Mouse (Mus musculus) spleen, adult 2 months (tissue): ENCODE measurements around the gene 2310034G01Rik. TPM values are rescaled to one million over a fixed set of nuclear protein-coding genes. Genes with fewer than 3 reads are reported as not detected.

ENCODE experiments used
- DNase-seq, 2 experiments: peaks; one replicate each; pipeline versions ENCODE4 v3.0.0 to v3.0.0-alpha.2; 2012 to 2021; ENCODE audit warnings: low spot score in 2 of 2, low read depth in 1 of 2
- H3K27ac ChIP-seq: fragments of 200-500 bp; 2 replicates; pipeline ENCODE4 v1.5.1; 2012; ENCODE audit warnings: low read length, inconsistent platforms; ENCODE audit not compliant: insufficient read depth
- H3K27me3 ChIP-seq: fragments of 200-500 bp; 2 replicates; pipeline ENCODE4 v1.6.1; 2012; ENCODE audit warnings: mild to moderate bottlenecking, moderate library complexity, low read length, inconsistent platforms; ENCODE audit not compliant: control insufficient read depth, insufficient read depth
- H3K36me3 ChIP-seq: fragments of 200-500 bp; 2 replicates; pipeline ENCODE4 v1.6.1; 2012; ENCODE audit warnings: mild to moderate bottlenecking, low read length, inconsistent platforms; ENCODE audit not compliant: control insufficient read depth, insufficient read depth
- H3K4me1 ChIP-seq: fragments of 200-500 bp; 2 replicates; pipeline ENCODE4 v1.6.1; 2011; ENCODE audit warnings: inconsistent platforms; ENCODE audit not compliant: control insufficient read depth, insufficient read depth, insufficient read length
- H3K4me3 ChIP-seq: fragments of 200-500 bp; 2 replicates; pipeline ENCODE4 v1.5.1; 2011; ENCODE audit warnings: mild to moderate bottlenecking, inconsistent platforms; ENCODE audit not compliant: insufficient read depth, insufficient read length; ENCODE audit errors: extremely low read depth
- CTCF ChIP-seq: fragments of 200-500 bp; IDR thresholded peaks from 2 replicates; pipeline ENCODE4 v1.5.1; 2011; ENCODE audit warnings: mild to moderate bottlenecking, inconsistent platforms; ENCODE audit not compliant: insufficient read depth, insufficient read length, insufficient replicate concordance; ENCODE audit errors: extremely low read depth
- POLR2A ChIP-seq: fragments of 200-500 bp; IDR thresholded peaks from 2 replicates; pipeline ENCODE4 v1.6.1; 2011; ENCODE audit warnings: low read depth, low read length, inconsistent platforms
- WGBS: fragments of 180-500 bp; shearing (Covaris S2); methylation state at CpG from one replicate; pipeline ENCODE4 v1.1.7; 2018; 5-methylcytosine and 5-hydroxymethylcytosine counted together
- polyA plus RNA-seq: library from polyadenylated mRNA; depleted of rRNA; stranded (reverse); fragments of >200 nt; gene quantifications from 2 replicates; pipeline ENCODE4 v1.2.3, GENCODE M21; 2012

2310034G01Rik gene
- polyA plus RNA-seq, 1 experiment, result 0.16 TPM

GRCm38 (mm10) chr19:46395109-46396009 is 45.3 kb upstream of the 2310034G01Rik start, which contains the start of gene Actr1a:
TSS of gene Actr1a (minus strand) at chr19:46395748.
- Histone ChIP-seq H3K4me3 (peak within 1 kb of the TSS; percentile 88), H3K27ac (peak within 1 kb of the TSS; percentile 65), H3K36me3 (no peaks in the 10 kb centered on the region), H3K27me3 (no peaks in the 10 kb centered on the region), H3K4me1 (peaks cover 7% of the 10 kb centered on the region; the same call in 1 of the 2 replicates)
- WGBS, result under 1% methylated on average over 51 of the region's 51 CpGs
- peak; percentile 95 to 99 for DNase-seq
- TF ChIP-seq POLR2A, result peak; percentile 56; the same call in 1 of the 2 replicates
- TF ChIP-seq CTCF, result no peak

GRCm38 (mm10) chr19:46394712-46395108 is 44.6 kb upstream of the 2310034G01Rik start:
- Histone ChIP-seq H3K27ac (no peak overlapping the region), H3K36me3 (no peaks in the 10 kb centered on the region), H3K27me3 (no peaks in the 10 kb centered on the region), H3K4me3 (peak overlapping the region; percentile 56), H3K4me1 (peaks cover 7% of the 10 kb centered on the region; the same call in 1 of the 2 replicates)
- no peak for DNase-seq
- 3% methylated on average over 10 of the region's 10 CpGs for WGBS
- TF ChIP-seq POLR2A (no peak), CTCF (no peak)

GRCm38 (mm10) chr19:46392018-46392417 is 41.9 kb upstream of the 2310034G01Rik start:
- TF ChIP-seq CTCF, result peak; percentile 13; the same call in 1 of the 2 replicates
- no peak for TF ChIP-seq POLR2A
- Histone ChIP-seq H3K27ac (no peak overlapping the region), H3K4me1 (peaks cover 2% of the 10 kb centered on the region; the same call in 1 of the 2 replicates), H3K36me3 (peaks cover 2% of the 10 kb centered on the region; the same call in 1 of the 2 replicates), H3K4me3 (no peak overlapping the region), H3K27me3 (no peaks in the 10 kb centered on the region)
- peak in 1 of 2 experiments; percentile 37 for DNase-seq
- WGBS, result 37% methylated on average over 4 of the region's 4 CpGs

- Histone ChIP-seq H3K36me3 (peaks cover 5% of the 10 kb centered on the region), H3K27ac (no peak overlapping the region), H3K4me1 (peaks cover 2% of the 10 kb centered on the region; the same call in 1 of the 2 replicates), H3K27me3 (no peaks in the 10 kb centered on the region), H3K4me3 (no peak overlapping the region)
- 90% methylated on average over 5 of the region's 5 CpGs for WGBS
- DNase-seq, result no peak
- TF ChIP-seq CTCF, result no peak; the same call in 1 of the 2 replicates
- TF ChIP-seq POLR2A, result no peak
Observed at GRCm38 (mm10) chr19:46389872-46390271, 39.8 kb upstream of the 2310034G01Rik start.

GRCm38 (mm10) chr19:46382275-46382674 is 32.2 kb upstream of the 2310034G01Rik start:
- TF ChIP-seq POLR2A (no peak), CTCF (no peak)
- Histone ChIP-seq H3K36me3 (peaks cover 67% of the 10 kb centered on the region), H3K4me3 (no peak overlapping the region), H3K27me3 (no peaks in the 10 kb centered on the region), H3K27ac (no peak overlapping the region), H3K4me1 (no peaks in the 10 kb centered on the region)
- WGBS, result 95% methylated on average over 9 of the region's 9 CpGs
- DNase-seq, result no peak

GRCm38 (mm10) chr19:46375891-46376290 is 25.8 kb upstream of the 2310034G01Rik start:
- whole genome bisulfite sequencing, result 83% methylated on average over 4 of the region's 4 CpGs
- TF ChIP-seq CTCF, result no peak
- no peak for TF ChIP-seq POLR2A
- H3K4me1 ChIP-seq, result no peaks in the 10 kb centered on the region

More at GRCm38 (mm10) chr19:46375891-46376290, 25.8 kb upstream of the 2310034G01Rik start:
- no peak overlapping the region for H3K4me3 ChIP-seq
- no peak overlapping the region for H3K27ac ChIP-seq
- no peak for DNase-seq
- no peaks in the 10 kb centered on the region for H3K27me3 ChIP-seq
- peaks cover 27% of the 10 kb centered on the region for H3K36me3 ChIP-seq
